Mouse (Mus musculus) right cerebral cortex, postnatal 4 days (tissue): ENCODE results near the gene Sp9.

Experiments
- DNase-seq: peaks from one replicate; pipeline ENCODE4 v3.0.0-alpha.2; 2022

The Sp9 gene

GRCm38 (mm10) chr2:73314311-73314710 is 42.6 kb downstream of the Sp9 start:
- DNase-seq, result no peak

GRCm38 (mm10) chr2:73317426-73317825 is 45.7 kb downstream of the Sp9 start:
- DNase-seq, result no peak

- no peak for DNase-seq
These were observed 47.5 kb downstream of the Sp9 start for GRCm38 (mm10) chr2:73319218-73319617.

DNA sequence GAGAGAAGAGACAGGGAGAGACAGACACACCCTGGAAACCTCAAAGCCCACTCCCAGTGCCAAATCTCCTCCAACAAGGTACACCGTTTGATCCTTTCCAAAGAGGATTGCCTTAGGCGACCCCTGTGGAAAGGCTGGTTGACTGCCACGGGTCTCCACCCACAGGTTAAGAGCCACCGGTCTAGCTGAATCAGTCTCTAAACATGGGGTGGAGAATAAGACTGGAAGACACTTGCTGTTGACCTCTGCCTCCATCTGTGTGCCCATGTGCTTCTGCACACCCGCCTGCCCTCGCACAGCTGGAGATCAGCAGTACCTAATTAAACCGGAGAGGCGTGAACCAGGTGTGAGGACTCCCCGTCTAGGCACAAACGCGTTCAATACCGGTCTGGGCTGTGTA is 51.3 kb downstream of the Sp9 start:
- no peak for DNase-seq

DNA sequence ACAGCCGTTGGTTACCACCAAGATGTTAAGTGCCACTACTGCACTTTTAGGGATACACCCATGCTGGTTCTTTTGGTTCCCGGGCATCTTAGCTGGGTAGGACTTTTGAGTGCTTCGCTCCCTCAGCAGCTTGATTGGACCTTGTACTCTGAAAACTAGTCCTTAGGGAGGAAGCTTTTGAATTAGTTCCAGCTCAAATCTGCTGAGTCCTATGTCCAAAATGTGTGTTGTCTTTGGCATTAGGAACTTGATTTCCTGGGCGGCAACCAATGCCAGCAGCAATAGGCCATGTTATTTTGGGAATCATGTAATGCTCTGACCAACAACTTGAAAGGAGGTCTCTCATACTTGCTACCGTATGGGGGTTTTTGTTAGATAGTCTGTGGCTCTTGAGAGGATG is 54.1 kb downstream of the Sp9 start:
- no peak for DNase-seq
